Mouse (Mus musculus) cerebellum, adult 2 months (tissue): ENCODE data around the gene Slc25a26.

Experiments used
- CTCF ChIP-seq: fragments of 200-500 bp; IDR thresholded peaks from 2 replicates; pipeline ENCODE4 v1.5.1; 2011; ENCODE audit warnings: low read depth, mild to moderate bottlenecking, control low read depth, low read length, moderate library complexity, borderline replicate concordance; ENCODE audit not compliant: insufficient read depth
- POLR2A ChIP-seq: fragments of 200-500 bp; IDR thresholded peaks from 2 replicates; pipeline ENCODE4 v1.6.1; 2011; ENCODE audit warnings: low read length, control low read depth, borderline replicate concordance; ENCODE audit not compliant: insufficient read depth

DNA sequence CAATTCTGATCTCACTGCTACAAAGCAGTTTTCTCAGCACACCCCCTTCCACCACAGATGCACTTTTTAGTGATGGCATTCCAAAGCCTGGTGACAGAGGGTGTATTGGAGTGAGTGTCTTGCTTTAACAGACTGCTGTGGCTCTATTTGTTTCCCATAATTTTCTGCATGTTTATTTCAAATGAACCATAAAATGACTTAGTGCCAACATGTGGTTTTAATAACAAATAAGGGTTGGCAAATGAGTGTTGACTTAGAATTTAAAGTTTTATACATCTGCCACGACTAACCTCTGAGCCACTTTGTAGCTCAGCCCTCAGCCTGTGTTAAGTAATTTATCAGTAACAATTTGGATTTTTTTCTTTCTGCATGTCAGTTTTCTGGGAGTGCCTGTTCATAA, 61.2 kb downstream of the Slc25a26 start:
- TF ChIP-seq POLR2A: no peak
- TF ChIP-seq CTCF: no peak
